Mouse (Mus musculus) liver, embryonic 16.5 days (tissue): ENCODE measurements around the gene Zfp3. TPM values are rescaled to one million over a fixed set of nuclear protein-coding genes. Genes with fewer than 3 reads are reported as not detected.

Experiments used
- ATAC-seq: fragments of 200-750 bp; cut with Nextera tagmentation; 2 replicates; pipeline ENCODE4 v1.8.0; 2017; ENCODE audit warnings: low read depth, mild to moderate bottlenecking, moderate number of reproducible peaks, moderate library complexity
- H3K27ac ChIP-seq: fragments of 300-500 bp; sonication (generic); 2 replicates; pipeline ENCODE4 v1.5.1; 2014; ENCODE audit warnings: mild to moderate bottlenecking, low read length
- H3K27me3 ChIP-seq: fragments of 300-500 bp; sonication (generic); 2 replicates; pipeline ENCODE4 v1.6.1; 2014; ENCODE audit warnings: low read depth, low read length, mixed read lengths; ENCODE audit not compliant: control insufficient read depth, insufficient read depth
- H3K36me3 ChIP-seq: fragments of 300-500 bp; sonication (generic); 2 replicates; pipeline ENCODE4 v1.6.1; 2014; ENCODE audit warnings: mild to moderate bottlenecking; ENCODE audit not compliant: control insufficient read depth, insufficient read depth
- H3K4me1 ChIP-seq: fragments of 300-500 bp; sonication (generic); 2 replicates; pipeline ENCODE4 v1.6.1; 2014; ENCODE audit warnings: low read depth, low read length, mixed read lengths; ENCODE audit not compliant: control insufficient read depth
- H3K4me2 ChIP-seq: fragments of 300-500 bp; sonication (generic); 2 replicates; pipeline ENCODE4 v1.6.1; 2014; ENCODE audit warnings: low read depth, low read length, mixed read lengths
- H3K4me3 ChIP-seq: fragments of 300-500 bp; sonication (generic); 2 replicates; pipeline ENCODE4 v1.5.1; 2014; ENCODE audit warnings: low read depth, mild to moderate bottlenecking, low read length
- H3K9ac ChIP-seq: fragments of 300-500 bp; sonication (generic); 2 replicates; pipeline ENCODE4 v1.6.1; 2014; ENCODE audit warnings: low read depth, low read length
- H3K9me3 ChIP-seq: fragments of 300-500 bp; sonication (generic); replicated peaks from 2 replicates; pipeline ENCODE4 v1.6.1; 2016; ENCODE audit warnings: low read length; ENCODE audit not compliant: control insufficient read depth
- WGBS: fragments of 180-500 bp; shearing (Covaris S2); extraction: QIAGEN DNeasy Blood & Tissue Kit; methylation state at CpG from one replicate; pipeline ENCODE4 v1.1.7; 2014; ENCODE audit not compliant: insufficient replicate concordance; 5-methylcytosine and 5-hydroxymethylcytosine counted together
- microRNA-seq: library from miRNA; unstranded; fragments of <30 nt; microRNA quantifications from one replicate; pipeline ENCODE4, GENCODE M21; 2016
- polyA plus RNA-seq: library from polyadenylated mRNA; unstranded; fragments of >200 nt; fragmentation: Nextera tagmentation; extraction: Ambion mirVana; gene quantifications from 2 replicates; pipeline ENCODE4 v1.2.1, GENCODE M21; 2015

Zfp3 gene
- polyA plus RNA-seq, 1 experiment from 2014 or later = 1.6 TPM

DNA sequence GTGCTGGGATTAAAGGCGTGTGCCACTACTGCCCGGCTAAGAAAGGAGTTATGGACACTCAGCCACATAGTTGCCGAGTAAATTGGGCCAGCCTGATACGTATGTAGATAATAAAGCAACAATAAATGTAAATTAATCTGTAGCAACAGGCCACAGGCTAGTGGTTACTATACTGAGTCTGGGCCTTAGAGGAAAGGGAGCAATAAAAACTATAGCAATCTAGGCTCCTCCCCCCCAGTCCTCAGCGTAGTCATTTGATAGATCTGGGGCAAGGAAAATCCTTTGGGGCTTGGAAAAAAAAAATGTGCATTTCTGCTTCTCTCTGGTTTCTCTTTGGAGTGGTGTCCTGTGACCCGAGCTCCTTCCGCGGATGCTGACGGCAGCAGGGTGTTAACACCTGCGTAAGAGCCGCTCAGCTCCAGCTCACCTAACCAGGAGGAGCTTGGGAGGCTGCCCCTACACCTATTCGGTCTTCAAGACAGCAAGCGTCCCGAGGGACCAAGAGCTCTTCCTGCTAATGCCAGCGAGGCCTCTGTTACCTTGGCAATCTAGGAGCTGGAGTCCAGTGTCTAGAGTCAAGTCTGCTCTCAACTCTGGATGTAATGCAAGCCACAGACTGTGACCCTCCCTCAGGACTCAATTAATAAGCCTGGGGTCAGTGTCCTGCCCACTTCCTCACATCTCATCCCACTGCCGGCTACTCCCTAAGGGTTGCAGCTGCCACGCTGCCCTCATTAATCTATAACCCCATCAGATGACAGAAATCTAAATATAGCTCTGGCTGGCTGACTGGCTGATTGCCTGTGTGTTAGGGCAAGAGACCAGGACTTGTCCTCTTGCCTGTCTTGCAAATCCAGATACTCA lies 58.0 kb downstream of the Zfp3 start:
- Histone ChIP-seq H3K9me3 (no peaks in the 10 kb centered on the region), H3K4me3 (no peak overlapping the region), H3K4me2 (peak overlapping the region; percentile 6; the same call in 1 of the 2 replicates), H3K4me1 (no peaks in the 10 kb centered on the region), H3K36me3 (no peaks in the 10 kb centered on the region), H3K27me3 (no peaks in the 10 kb centered on the region), H3K9ac (no peak overlapping the region), H3K27ac (no peak overlapping the region)
- ATAC-seq = peak; percentile 82
- WGBS = 49% methylated on average over 17 of the region's 17 CpGs

Small RNA genes lying within 50 kb of the gene (microRNA-seq; reads per million reads assigned to microRNA genes)
- not detected for gene Gm22760

Other genes with a start within 250 kb of the Zfp3 start
- gene Vmo1, start 249.6 kb upstream of the Zfp3 start, polyA plus RNA-seq = 0.44 and 0.65 TPM in 2 replicates
- gene Gltpd2, start 245.0 kb upstream of the Zfp3 start, polyA plus RNA-seq = 33.8 and 35.3 TPM in 2 replicates
- gene Psmb6, start 238.8 kb upstream of the Zfp3 start, polyA plus RNA-seq = 291 and 307 TPM in 2 replicates
- not detected in 2 replicates for gene Gm40193, start 231.3 kb upstream of the Zfp3 start, polyA plus RNA-seq
- gene Pld2, start 224.1 kb upstream of the Zfp3 start, polyA plus RNA-seq = 2.1 and 2.9 TPM in 2 replicates
- gene Mink1, start 201.3 kb upstream of the Zfp3 start, polyA plus RNA-seq = 4.0 and 6.0 TPM in 2 replicates
- not detected in 2 replicates for gene 4930544D05Rik, start 148.4 kb upstream of the Zfp3 start, polyA plus RNA-seq
- gene Chrne, start 145.0 kb upstream of the Zfp3 start, polyA plus RNA-seq = not detected in 2 replicates
- 2.3 and 3.9 TPM in 2 replicates for gene Gp1ba, start 125.1 kb upstream of the Zfp3 start, polyA plus RNA-seq
- gene Rnf167, start 117.0 kb upstream of the Zfp3 start, polyA plus RNA-seq = 76.4 and 79.6 TPM in 2 replicates
- 74.5 and 79.2 TPM in 2 replicates for gene Slc25a11, start 116.7 kb upstream of the Zfp3 start, polyA plus RNA-seq
- gene Pfn1, start 109.6 kb upstream of the Zfp3 start, polyA plus RNA-seq = 899 and 965 TPM in 2 replicates
- gene Eno3, start 107.0 kb upstream of the Zfp3 start, polyA plus RNA-seq = 11.6 and 22.1 TPM in 2 replicates
- gene Spag7, start 94.8 kb upstream of the Zfp3 start, polyA plus RNA-seq = 57.5 and 59.7 TPM in 2 replicates
- 3.0 and 4.3 TPM in 2 replicates for gene Camta2, start 76.1 kb upstream of the Zfp3 start, polyA plus RNA-seq
- 1.1 and 1.4 TPM in 2 replicates for gene Inca1, start 64.1 kb upstream of the Zfp3 start, polyA plus RNA-seq
- 0.77 and 1.1 TPM in 2 replicates for gene Kif1c, start 63.7 kb upstream of the Zfp3 start, polyA plus RNA-seq
- gene Scimp, start 48.4 kb downstream of the Zfp3 start, polyA plus RNA-seq = 0.57 and 1.0 TPM in 2 replicates
- gene Rabep1, start 80.6 kb downstream of the Zfp3 start, polyA plus RNA-seq = 11.6 and 11.8 TPM in 2 replicates
- gene Nup88, start 205.8 kb downstream of the Zfp3 start, polyA plus RNA-seq = 52.4 and 53.0 TPM in 2 replicates
- gene Rpain, start 206.0 kb downstream of the Zfp3 start, polyA plus RNA-seq = 75.4 and 81.1 TPM in 2 replicates
- gene C1qbp, start 218.8 kb downstream of the Zfp3 start, polyA plus RNA-seq = 134 and 151 TPM in 2 replicates
- gene Dhx33, start 240.2 kb downstream of the Zfp3 start, polyA plus RNA-seq = 5.4 and 7.1 TPM in 2 replicates